Mouse (Mus musculus): ENCODE measurements around the gene Appbp2.

DNA sequence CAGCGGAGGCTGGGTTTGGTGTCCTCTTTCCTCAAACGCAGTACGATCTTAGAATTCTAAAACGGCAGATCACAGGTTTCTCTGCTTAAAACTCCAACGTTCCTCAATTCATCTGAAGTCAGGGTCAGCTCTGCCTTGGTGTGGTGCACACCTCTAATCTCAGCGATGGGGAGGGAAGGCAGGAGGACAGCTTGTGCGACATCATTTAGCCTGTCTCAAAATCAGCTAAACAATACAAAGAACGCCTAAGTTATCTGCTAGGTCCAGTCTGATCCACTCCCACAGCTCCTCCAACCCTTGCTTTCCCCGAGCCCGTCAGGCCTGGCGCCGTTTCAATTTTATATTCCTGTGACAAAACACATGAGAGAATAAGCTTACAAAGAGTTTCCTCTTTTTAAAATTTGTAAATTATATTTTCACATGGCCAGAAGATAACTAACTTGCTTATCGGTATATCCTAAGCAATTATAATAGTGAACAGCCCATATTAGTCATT is 51.6 kb downstream of the Appbp2 start:
- TF ChIP-seq TAL1 (conservative IDR thresholded peaks at IDR 0.05; ENCODE audit: low read depth, low read length) (no peak), CTCF (IDR thresholded peaks at IDR 0.05; ENCODE audit: low read depth, low read length) (no peak), GATA1 (IDR thresholded peaks at IDR 0.05; ENCODE audit: borderline replicate concordance, low read length) (no peak)
